Mouse (Mus musculus) liver, embryonic 13.5 days (tissue): ENCODE results near the gene Ndufv1. TPM values are rescaled to one million over a fixed set of nuclear protein-coding genes. Genes with fewer than 3 reads are reported as not detected.
"Not testable (repeated sequence)": the region's sequence is repeated elsewhere in the genome, so short reads cannot be mapped to it uniquely, and the experiment has no call there.

Experiments
- ATAC-seq: fragments of 200-750 bp; cut with Nextera tagmentation; 2 replicates; pipeline ENCODE4 v1.8.0; 2017; ENCODE audit warnings: low read depth, mild to moderate bottlenecking, moderate number of reproducible peaks, moderate library complexity
- DNase-seq: peaks from one replicate; pipeline ENCODE4 v3.0.0; 2022
- H3K27ac ChIP-seq: fragments of 300-500 bp; sonication (generic); 2 replicates; pipeline ENCODE4 v1.5.1; 2015; ENCODE audit warnings: moderate library complexity, mild to moderate bottlenecking, inconsistent platforms
- H3K27me3 ChIP-seq: fragments of 300-500 bp; sonication (generic); 2 replicates; pipeline ENCODE4 v1.6.1; 2015; ENCODE audit warnings: mild to moderate bottlenecking, inconsistent platforms
- H3K36me3 ChIP-seq: fragments of 300-500 bp; sonication (generic); 2 replicates; pipeline ENCODE4 v1.6.1; 2015; ENCODE audit warnings: mild to moderate bottlenecking, inconsistent platforms
- H3K4me1 ChIP-seq: fragments of 300-500 bp; sonication (generic); replicated peaks from 2 replicates; pipeline ENCODE4 v1.6.1; 2015; ENCODE audit warnings: inconsistent platforms
- H3K4me2 ChIP-seq: fragments of 300-500 bp; sonication (generic); 2 replicates; pipeline ENCODE4 v1.6.1; 2015; ENCODE audit warnings: inconsistent platforms, mild to moderate bottlenecking, moderate library complexity
- H3K4me3 ChIP-seq: fragments of 300-500 bp; sonication (generic); replicated peaks from 2 replicates; pipeline ENCODE4 v1.5.1; 2015; ENCODE audit warnings: mild to moderate bottlenecking, inconsistent platforms
- H3K9ac ChIP-seq: fragments of 300-500 bp; sonication (generic); 2 replicates; pipeline ENCODE4 v1.6.1; 2015; ENCODE audit warnings: mild to moderate bottlenecking, inconsistent platforms
- H3K9me3 ChIP-seq: fragments of 300-500 bp; sonication (generic); replicated peaks from 2 replicates; pipeline ENCODE4 v1.6.1; 2016; ENCODE audit warnings: inconsistent platforms
- WGBS: fragments of 180-500 bp; shearing (Covaris S2); methylation state at CpG from one replicate; pipeline ENCODE4 v1.1.7; 2015; ENCODE audit not compliant: insufficient replicate concordance; 5-methylcytosine and 5-hydroxymethylcytosine counted together
- polyA plus RNA-seq: library from polyadenylated mRNA; unstranded; fragments of >200 nt; fragmentation: Nextera tagmentation; extraction: Ambion mirVana; gene quantifications from 2 replicates; pipeline ENCODE4 v1.2.1, GENCODE M21; 2015

Gene Ndufv1
- polyA plus RNA-seq, 1 experiment from 2014 or later: 174 TPM

DNA sequence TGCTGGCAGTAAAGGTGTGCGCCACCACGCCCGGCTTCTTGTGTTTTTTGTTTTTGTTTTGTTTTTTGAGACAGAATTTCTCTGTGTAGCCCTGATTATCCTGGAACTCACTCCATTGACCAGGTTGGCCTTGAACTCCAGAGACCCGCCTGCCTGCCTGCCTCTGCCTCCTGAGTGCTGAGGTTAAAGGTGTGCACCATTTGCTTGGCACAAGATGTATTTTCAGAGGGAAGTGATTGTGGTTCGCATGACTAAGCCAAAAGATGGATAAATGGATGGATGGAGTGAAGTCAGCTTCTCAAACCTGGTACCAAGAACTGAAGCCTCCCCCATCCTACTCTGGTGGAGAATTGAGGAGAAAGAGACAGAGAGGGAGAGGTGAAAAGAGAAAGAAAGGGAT, 42.0 kb upstream of the Ndufv1 start:
- no peak overlapping the region for H3K4me3 ChIP-seq
- H3K27me3 ChIP-seq: no peaks in the 10 kb centered on the region
- H3K36me3 ChIP-seq: no peaks in the 10 kb centered on the region
- WGBS: 75% methylated on average over 5 of the region's 5 CpGs
- DNase-seq: no peak
- H3K9ac ChIP-seq: no peak overlapping the region
- no peaks in the 10 kb centered on the region for H3K9me3 ChIP-seq
- H3K4me1 ChIP-seq: peaks cover 54% of the 10 kb centered on the region
- no peak overlapping the region for H3K27ac ChIP-seq
- no peak for ATAC-seq
- no peak overlapping the region for H3K4me2 ChIP-seq

DNA sequence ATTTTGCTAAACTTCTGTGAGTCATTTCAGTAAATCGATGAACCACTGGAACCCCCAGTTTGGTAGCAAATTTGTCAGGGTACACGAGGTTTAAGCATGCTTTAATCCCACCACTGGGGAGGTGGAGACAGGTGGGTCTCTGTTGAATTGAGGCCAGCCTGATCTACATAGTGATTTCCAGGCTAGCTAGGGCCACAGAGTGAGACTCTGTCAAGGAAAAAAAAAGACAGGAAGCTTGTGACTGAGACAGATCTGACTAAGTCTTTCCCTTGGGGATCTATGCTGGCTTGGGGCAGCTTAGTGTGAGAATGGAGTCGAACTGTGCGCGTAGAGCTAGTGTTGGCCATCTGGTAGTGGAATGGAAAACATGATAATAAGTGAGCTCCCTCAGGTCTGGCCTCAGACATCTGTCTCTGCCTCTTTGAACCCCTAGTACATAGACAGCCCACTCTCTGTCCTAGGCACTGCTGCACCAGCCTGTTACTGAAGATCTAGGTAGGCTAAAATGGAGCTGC, 40.0 kb upstream of the Ndufv1 start:
- DNase-seq (no peak), ATAC-seq (no peak)
- Histone ChIP-seq H3K36me3 (no peaks in the 10 kb centered on the region), H3K4me2 (no peak overlapping the region), H3K27ac (no peak overlapping the region), H3K4me3 (no peak overlapping the region), H3K27me3 (no peaks in the 10 kb centered on the region), H3K9me3 (no peaks in the 10 kb centered on the region), H3K4me1 (peaks cover 41% of the 10 kb centered on the region), H3K9ac (no peak overlapping the region)
- 59% methylated on average over 5 of the region's 5 CpGs for WGBS

DNA sequence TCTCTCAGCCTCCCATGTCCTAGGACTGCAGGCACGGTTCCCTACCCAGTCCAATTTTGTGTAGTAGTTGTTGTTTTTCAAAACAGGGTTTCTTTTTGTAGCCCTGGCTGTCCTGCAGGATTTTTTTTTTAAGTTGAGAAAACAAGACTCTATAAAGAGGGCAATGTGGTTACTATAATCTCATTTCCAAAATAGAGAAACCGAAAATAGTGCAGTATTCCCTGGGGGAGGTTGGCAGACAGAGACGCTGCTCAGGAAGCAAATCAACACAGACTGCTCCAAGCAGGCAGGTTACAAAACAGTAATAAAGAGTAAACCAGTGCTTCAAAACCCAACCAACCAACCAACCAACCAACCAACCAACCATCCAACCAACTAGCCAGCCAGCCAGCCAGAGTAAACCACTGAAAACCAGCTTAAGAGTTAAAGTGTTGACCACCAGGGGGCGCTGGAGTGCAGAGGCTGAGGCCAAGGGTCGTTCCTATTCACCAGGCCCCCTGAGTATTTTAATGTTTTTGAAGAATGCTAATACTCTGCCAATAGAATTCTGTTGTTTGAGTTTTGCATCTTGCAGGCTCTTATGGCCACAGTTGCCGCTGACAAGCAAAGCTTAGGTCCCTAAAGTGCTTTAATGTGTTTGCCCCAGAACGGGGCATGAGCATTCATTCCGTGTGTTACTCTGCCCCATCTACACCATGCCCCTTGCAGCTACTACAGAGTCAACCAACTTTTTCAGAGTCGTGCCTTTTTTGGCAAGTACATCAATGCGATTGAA, 39.3 kb upstream of the Ndufv1 start:
- no peaks in the 10 kb centered on the region for H3K9me3 ChIP-seq
- H3K4me3 ChIP-seq: no peak overlapping the region
- no peaks in the 10 kb centered on the region for H3K36me3 ChIP-seq
- no peak overlapping the region for H3K27ac ChIP-seq
- H3K4me1 ChIP-seq: peaks cover 41% of the 10 kb centered on the region
- WGBS: 49% methylated on average over 10 of the region's 10 CpGs
- no peak overlapping the region for H3K9ac ChIP-seq
- no peaks in the 10 kb centered on the region for H3K27me3 ChIP-seq
- peak; percentile 48 for DNase-seq
- ATAC-seq: no peak
- H3K4me2 ChIP-seq: no peak overlapping the region

DNA sequence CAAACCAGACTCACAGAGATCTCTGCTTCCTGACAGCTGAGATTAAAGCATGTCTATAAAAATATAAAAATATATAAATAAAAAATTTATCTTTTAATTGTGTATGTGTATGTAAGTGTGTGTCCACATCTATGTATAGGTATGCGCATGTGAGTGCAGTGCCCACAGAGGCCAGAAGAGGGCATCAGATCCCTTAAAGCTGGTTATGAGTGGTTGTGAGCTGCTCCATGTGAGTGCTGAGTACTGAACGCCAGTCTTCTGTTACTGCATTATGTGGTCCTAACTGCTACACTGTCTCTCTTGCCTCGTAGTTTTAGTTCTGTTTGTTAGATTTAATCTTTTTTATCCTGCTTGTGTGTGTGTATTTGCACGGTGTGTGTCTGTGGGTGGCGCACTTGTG, 38.4 kb upstream of the Ndufv1 start:
- WGBS: 84% methylated on average over 5 of the region's 5 CpGs
- no peak overlapping the region for H3K27ac ChIP-seq
- H3K9me3 ChIP-seq: no peaks in the 10 kb centered on the region
- peaks cover 41% of the 10 kb centered on the region for H3K4me1 ChIP-seq
- H3K9ac ChIP-seq: no peak overlapping the region
- H3K4me2 ChIP-seq: no peak overlapping the region
- DNase-seq: no peak
- H3K36me3 ChIP-seq: no peaks in the 10 kb centered on the region
- no peak for ATAC-seq
- no peaks in the 10 kb centered on the region for H3K27me3 ChIP-seq
- H3K4me3 ChIP-seq: no peak overlapping the region

DNA sequence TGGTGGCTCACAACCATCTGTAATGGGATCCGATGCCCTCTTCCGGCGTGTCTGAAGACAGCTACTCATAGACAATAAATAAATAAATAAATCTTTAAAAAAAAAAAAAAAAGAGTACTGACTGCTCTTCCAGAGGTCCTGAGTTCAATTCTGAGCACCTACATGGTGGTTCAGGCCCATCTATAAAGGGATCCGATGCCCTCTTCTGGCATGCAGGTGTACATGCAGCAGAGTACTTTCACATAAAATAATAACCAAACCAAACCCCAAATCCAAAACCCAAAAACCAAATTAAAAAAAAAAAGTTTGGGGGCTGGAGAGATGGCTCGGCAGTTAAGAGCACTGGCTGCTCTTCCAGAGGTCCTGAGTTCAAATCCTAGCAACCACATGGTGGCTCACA, 36.5 kb upstream of the Ndufv1 start:
- not testable (repeated sequence) for H3K36me3 ChIP-seq, H3K27me3 ChIP-seq, H3K27ac ChIP-seq, DNase-seq, H3K4me2 ChIP-seq, H3K4me3 ChIP-seq, ATAC-seq, H3K9ac ChIP-seq, H3K9me3 ChIP-seq
- H3K4me1 ChIP-seq: peaks cover 45% of the 10 kb centered on the region
- WGBS: 66% methylated on average over 5 of the region's 5 CpGs

DNA sequence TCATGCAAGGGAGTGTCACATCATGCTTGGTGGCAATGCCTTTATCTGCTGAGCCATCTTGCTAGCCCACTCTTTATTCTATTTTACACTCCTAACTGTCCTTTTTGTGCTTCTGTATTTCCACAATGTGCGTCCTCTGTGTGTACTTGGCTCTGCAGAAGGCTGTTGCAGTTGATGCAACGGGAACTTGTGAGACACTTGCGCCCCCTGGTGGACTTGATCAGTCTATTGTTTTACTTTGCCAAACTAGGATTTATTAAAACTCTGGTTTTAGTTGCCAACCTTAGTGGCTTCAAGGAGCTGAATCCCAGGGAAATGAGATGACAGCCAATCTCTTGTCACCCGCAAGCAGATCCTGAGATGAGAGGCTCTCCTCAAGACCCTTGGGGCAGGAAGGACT, 35.3 kb upstream of the Ndufv1 start:
- Histone ChIP-seq H3K4me3 (peak overlapping the region; percentile 35; the same call in 1 of the 2 replicates), H3K9ac (0 out of 2 replicates have a peak overlapping the region, but pooled peaks have one; percentile 63), H3K9me3 (no peaks in the 10 kb centered on the region), H3K4me1 (peaks cover 52% of the 10 kb centered on the region), H3K27me3 (no peaks in the 10 kb centered on the region), H3K27ac (peak overlapping the region; percentile 98; the same call in 1 of the 2 replicates), H3K4me2 (peak overlapping the region; percentile 69), H3K36me3 (no peaks in the 10 kb centered on the region)
- DNase-seq (peak; percentile 72), ATAC-seq (no peak)
- 14% methylated on average over 4 of the region's 4 CpGs for WGBS

DNA sequence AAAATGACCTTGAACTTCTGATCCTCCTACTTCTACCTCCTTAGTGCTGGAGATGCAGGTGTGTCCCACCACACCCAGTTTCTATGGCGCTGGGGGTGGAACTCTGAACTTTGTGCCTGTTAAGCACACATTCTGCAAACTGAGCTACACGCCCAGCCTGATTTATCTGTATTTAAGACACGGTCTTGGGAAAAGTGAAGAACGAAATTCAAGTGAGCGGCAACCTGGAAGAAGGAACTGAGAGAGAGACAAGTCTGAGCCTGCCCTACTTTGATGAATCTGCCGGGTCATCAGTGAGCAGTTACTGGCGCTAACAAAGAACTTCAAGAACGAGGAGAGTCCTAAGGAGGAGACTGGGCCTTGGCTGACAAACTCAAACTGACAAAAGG, 34.3 kb upstream of the Ndufv1 start:
- peak; percentile 67 for DNase-seq
- WGBS: 35% methylated on average over 8 of the region's 8 CpGs
- H3K27me3 ChIP-seq: no peaks in the 10 kb centered on the region
- peak overlapping the region; percentile 63 for H3K9ac ChIP-seq
- ATAC-seq: peak; percentile 80
- peak overlapping the region; percentile 35 for H3K4me3 ChIP-seq
- H3K4me2 ChIP-seq: peak overlapping the region; percentile 69
- H3K9me3 ChIP-seq: no peaks in the 10 kb centered on the region
- H3K4me1 ChIP-seq: peaks cover 55% of the 10 kb centered on the region
- H3K36me3 ChIP-seq: no peaks in the 10 kb centered on the region
- peak overlapping the region; percentile 98 for H3K27ac ChIP-seq

DNA sequence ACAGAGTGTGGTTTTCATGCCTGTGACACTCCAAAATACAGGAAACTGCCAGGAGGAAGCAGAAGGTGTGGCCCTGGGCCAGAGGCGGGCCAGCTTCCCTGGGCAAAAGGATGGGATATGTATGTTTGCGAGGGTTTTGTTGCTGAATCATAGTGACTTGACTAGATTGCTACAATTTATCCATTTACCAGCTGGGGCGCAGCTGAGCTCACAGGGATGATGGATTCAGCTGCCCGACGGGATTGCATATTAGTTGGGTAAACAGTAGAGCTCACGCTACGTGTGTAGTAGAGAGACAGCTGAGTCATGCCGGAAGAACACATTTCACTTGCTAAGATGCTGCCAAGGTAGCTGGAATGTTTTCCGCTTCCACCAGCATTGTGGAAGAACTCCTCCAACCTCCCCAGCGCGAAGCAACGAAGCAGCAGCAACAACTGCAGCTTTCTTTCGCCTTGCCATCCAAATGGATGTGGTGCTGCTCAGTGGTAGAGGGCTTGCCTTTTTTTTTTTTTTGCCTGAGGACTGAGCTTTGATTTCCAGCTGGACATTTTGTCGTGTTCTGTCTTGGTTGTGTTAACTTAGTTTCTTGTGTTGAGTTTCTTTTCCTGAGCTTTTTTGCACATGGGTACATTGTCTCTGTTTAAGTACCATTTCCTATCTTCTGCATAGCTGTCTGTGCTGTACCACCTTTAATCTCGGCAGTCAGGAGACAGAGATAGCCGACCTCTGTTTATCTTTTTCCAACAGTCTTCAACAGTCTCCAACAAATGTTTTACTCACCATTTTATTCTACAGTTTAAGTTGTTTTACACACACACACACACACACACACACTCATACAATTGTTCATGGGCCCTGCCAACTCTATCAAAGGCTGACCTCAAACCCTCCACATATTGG, 33.6 kb upstream of the Ndufv1 start, which contains the start of gene Gstp2:
Gstp2 (minus strand) TSS at position 58 of the 900 bp plus-strand sequence.
- Histone ChIP-seq H3K36me3 (no peaks in the 10 kb centered on the region), H3K27ac (peak within 1 kb of the TSS; percentile 98), H3K27me3 (no peaks in the 10 kb centered on the region), H3K4me2 (peak within 1 kb of the TSS; percentile 69), H3K9ac (peak within 1 kb of the TSS; percentile 63), H3K4me3 (peak within 1 kb of the TSS; percentile 35), H3K9me3 (no peaks in the 10 kb centered on the region), H3K4me1 (peaks cover 56% of the 10 kb centered on the region)
- DNase-seq (peak; percentile 76), ATAC-seq (peak; percentile 79)
- 43% methylated on average over 16 of the region's 16 CpGs for WGBS

DNA sequence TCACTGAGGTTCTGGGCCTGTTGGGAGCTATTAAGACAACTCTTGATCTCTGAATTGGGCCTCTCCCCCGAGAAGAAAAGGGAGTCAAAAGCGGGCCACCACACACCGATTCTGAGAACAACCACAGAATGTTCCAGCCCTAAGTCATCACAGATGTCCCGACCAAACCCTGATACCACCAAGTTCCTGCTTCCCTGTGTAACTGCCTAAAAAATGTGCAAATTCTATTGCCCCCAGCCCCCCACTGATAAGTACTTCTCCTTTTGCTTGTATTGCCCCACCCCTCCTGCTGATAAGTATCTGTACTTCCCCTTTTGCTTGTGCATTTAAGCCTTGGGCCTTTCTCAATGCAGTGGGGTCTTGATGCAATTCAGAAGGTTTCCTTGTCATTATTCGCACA, 31.5 kb upstream of the Ndufv1 start:
- not testable (repeated sequence) for H3K4me3 ChIP-seq, DNase-seq, ATAC-seq, H3K27me3 ChIP-seq, H3K4me2 ChIP-seq, H3K9me3 ChIP-seq, H3K36me3 ChIP-seq, H3K9ac ChIP-seq
- Histone ChIP-seq H3K4me1 (peaks cover 56% of the 10 kb centered on the region), H3K27ac (peak overlapping the region; percentile 21; the same call in 1 of the 2 replicates)
- WGBS: 52% methylated on average over 5 of the region's 5 CpGs

DNA sequence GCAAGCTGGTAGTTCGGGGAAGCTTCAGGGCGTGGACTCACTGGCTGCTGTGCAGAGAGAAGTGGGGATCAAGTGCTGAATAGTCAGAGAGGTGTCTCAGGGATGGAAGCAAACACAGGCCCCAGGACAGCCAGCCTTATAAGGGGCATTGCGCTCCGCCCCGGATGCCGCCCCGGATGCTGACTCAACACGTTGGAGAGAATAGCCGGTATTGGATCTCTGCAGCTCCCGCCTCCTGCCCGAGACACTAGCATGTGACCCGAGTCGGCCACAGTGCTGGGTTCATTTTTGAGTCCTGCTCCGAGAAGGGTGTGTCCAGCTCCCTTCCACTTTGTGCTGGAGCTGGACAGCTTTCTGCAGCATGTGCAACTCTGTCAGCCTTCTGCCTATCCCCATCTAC, 29.5 kb upstream of the Ndufv1 start:
- DNase-seq: peak; percentile 38
- Histone ChIP-seq H3K9me3 (no peaks in the 10 kb centered on the region), H3K27ac (no peak overlapping the region), H3K4me1 (peaks cover 59% of the 10 kb centered on the region), H3K4me2 (no peak overlapping the region), H3K27me3 (no peaks in the 10 kb centered on the region), H3K36me3 (no peaks in the 10 kb centered on the region), H3K9ac (no peak overlapping the region), H3K4me3 (no peak overlapping the region)
- 61% methylated on average over 14 of the region's 14 CpGs for WGBS
- no peak for ATAC-seq

DNA sequence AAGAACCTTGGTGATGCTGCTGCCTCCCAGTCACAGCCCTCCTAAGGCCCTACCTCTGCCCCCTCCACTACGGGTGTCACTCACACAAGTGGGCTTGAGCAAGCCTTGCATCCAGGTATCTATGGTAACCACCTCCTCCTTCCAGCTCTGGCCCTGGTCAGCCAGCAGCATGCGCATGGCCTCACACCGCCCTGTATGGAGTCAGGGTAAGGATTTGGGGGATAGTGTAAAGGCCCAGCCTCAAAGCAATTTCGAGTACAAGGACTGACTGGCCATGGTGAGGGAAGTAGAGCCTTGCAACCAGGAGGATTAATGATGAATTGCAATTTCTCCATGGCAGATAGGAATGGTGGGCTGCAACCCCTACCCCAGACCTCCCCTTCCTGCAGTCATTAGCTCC, 28.9 kb upstream of the Ndufv1 start:
- not testable (repeated sequence) for H3K9ac ChIP-seq, ATAC-seq, DNase-seq, H3K4me2 ChIP-seq, H3K4me3 ChIP-seq, H3K27ac ChIP-seq, H3K36me3 ChIP-seq, H3K9me3 ChIP-seq, H3K27me3 ChIP-seq
- H3K4me1 ChIP-seq: peaks cover 56% of the 10 kb centered on the region
- 89% methylated on average over 3 of the region's 4 CpGs for WGBS
